Mouse (Mus musculus): ENCODE results near the gene Vmn1r209.
"Not testable (repeated sequence)": the region's sequence is repeated elsewhere in the genome, so short reads cannot be mapped to it uniquely, and the experiment has no call there.

Gene Vmn1r209

GRCm38 (mm10) chr13:22809582-22809981 is at the start of gene Vmn1r209:
Vmn1r209 (minus strand) TSS chr13:22809682.
- DNase-seq: not testable (repeated sequence)

DNA sequence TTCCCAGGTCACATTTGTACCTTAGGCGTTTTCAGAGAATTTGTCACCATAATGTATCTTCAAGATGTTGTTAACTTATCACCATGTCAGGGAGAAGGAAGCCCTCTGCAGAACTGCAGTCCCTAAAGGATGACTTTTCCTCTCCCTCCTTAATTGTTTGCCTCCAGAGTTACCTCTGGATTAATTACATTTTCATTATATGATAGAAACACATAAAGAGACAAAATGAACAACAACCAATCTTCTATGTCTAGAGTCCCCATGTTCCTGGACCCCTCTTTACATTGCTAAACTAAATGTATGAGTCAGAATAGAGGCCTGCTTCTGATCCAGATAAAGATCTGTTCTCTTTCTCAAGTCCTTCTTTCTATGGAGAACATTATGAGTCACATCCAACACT is 48.0 kb upstream of the Vmn1r209 start, which contains the start of gene Vmn1r211:
Vmn1r211 (minus strand) TSS at position 101 of the 400 bp plus-strand sequence.
- DNase-seq: no peak

DNA sequence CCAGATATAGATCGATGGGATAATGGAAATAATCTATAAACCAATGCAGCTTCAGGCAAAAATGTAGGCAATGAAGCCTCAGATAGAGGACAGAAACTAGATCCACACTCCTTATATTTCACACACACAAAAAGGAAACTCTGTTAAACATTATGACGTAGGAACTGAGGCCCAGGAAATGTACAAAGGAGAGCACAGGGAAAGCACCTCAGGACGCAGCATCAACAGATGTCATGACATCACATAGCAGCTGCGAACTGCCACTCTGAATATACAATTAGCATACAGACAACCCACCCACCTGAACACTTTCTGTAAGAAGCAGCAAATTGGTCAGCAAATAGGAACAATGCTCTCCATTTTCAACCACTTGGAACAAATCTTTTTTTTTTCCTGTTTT is 45.3 kb upstream of the Vmn1r209 start:
- no peak for DNase-seq

GRCm38 (mm10) chr13:22846798-22847197 is 37.3 kb upstream of the Vmn1r209 start:
- DNase-seq: no peak

DNA sequence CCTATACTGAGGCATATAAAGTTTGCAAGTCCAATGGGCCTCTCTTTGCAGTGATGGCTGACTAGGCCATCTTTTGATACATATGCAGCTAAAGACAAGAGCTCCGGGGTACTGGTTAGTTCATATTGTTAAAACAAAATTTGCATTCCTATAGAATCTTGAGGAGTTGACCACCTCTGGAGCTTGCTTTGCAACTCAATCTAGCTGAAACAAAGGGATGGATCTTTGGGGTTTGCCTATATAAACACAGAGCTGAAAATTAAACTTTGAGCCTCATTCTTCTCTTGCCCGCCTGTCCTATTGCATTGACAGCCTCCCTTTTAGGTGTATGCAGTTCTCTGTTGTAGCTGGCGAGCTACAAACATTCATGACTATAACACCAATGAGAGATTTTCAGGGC is 34.8 kb upstream of the Vmn1r209 start:
- DNase-seq: not testable (repeated sequence)

DNA sequence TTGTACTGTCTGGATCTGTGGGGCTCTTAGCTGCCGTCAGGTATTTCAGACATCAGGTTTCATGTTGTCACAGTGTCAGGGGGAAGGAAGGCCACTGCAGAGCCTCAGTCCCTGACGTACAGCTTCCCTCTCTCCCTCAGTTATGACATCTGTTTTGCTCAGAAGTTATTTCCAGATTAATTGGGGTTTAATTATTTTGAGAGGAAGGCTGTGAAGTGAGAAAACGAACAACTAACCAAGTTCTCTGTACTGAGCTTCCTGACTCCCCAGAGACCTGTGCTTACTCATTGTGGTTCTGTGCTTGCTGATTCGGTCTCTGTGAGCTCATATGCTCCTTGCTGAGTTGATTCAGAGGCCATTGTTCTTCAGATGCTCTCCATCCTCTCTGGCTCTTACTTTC is 21.8 kb upstream of the Vmn1r209 start, which contains the start of gene Vmn1r210:
Vmn1r210 (minus strand) TSS at position 101 of the 400 bp plus-strand sequence.
- DNase-seq: no peak

DNA sequence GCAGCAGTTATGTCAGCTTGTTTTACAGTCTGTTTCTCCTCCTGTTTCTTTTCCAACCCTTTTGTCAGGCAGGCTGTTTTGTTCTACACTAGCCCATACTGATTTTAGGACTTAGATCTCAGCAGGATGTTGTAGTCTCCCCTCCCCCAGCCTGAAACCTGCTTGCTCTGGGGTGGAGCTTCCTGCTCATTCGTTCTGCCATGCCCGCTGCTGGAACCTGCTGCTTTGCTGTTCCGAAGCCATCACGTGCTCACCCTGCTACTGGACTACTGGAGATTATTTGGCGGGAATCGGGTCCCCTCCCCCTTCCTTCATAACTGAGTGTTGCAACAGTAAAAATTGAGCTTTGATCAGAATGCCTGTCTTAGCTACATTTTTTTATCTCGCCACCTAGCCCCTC is 19.9 kb upstream of the Vmn1r209 start:
- DNase-seq: not testable (repeated sequence)

- DNase-seq: not testable (repeated sequence)
Measured at GRCm38 (mm10) chr13:22821601-22822000, 12.1 kb upstream of the Vmn1r209 start.

DNA sequence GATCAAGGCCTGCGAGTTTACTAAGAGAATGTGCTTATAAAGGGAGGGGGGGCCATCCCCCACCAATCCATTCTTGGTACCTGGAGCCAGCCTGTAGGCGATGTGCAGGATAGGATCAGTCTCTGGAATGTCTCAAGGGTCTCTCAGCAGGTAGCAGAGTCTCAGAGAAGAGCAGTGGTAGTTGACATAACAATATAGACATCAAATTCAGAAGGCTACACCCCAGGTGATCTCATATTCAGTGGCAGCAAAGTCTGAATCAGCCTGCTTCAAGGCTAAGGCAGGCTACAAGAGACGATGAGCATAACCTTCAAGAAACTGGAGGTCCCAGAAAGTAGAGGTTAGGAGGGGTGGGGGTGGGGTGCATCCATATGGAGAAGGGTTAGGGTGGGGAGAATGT is 21.4 kb downstream of the Vmn1r209 start:
- not testable (repeated sequence) for DNase-seq

- DNase-seq: not testable (repeated sequence)
Measured at GRCm38 (mm10) chr13:22784159-22784558, 25.3 kb downstream of the Vmn1r209 start.

GRCm38 (mm10) chr13:22777300-22777699 is 32.2 kb downstream of the Vmn1r209 start, which contains the start of gene Vmn1r208:
Vmn1r208 (minus strand) TSS chr13:22777400.
- not testable (repeated sequence) for DNase-seq

DNA sequence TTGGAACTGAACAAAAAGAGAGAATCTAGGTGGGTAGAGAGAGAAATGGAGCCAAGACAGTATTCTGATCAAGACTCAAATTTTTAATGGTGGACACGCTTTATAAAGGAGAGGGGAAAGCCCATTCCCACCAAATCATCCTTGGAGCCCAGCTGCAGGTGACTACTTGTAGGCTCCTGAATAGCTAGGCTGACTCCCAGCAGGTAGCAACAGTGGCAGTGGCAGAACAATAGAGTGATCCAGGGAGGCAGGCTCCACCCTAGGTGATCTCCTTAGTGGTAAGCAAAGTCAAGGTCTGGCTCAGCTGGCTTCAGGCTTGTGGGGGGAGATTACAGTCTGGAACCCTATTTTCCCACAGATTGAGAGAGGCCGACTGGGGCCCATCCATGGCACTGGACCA is 37.9 kb downstream of the Vmn1r209 start:
- DNase-seq: not testable (repeated sequence)

All from spleen, adult 18-20 months (tissue).